Mouse (Mus musculus) MEL (cell line): ENCODE data around the gene Spata1.

Experiments used
- CHD2 ChIP-seq: IDR thresholded peaks from 2 replicates; pipeline ENCODE4 v1.6.1; 2011; ENCODE audit warnings: low read length, improper control_type of control experiment
- CTCF ChIP-seq, 3 experiments: IDR thresholded peaks in 2 of 3; conservative IDR thresholded peaks in 1 of 3; 2 replicates each; pipeline ENCODE4 v1.5.1; 2011 to 2012; ENCODE audit warnings: low read length in 3 of 3, low read depth in 2 of 3, mild to moderate bottlenecking in 2 of 3, improper control_type of control experiment in 1 of 3, inconsistent platforms in 1 of 3, mixed read lengths in 1 of 3, moderate library complexity in 1 of 3; ENCODE audit not compliant: control insufficient read depth in 1 of 3, insufficient read depth in 1 of 3, poor library complexity in 1 of 3, severe bottlenecking in 1 of 3
- EP300 ChIP-seq, 2 experiments: IDR thresholded peaks; 2 replicates each; pipeline ENCODE4 v1.6.1; 2011; ENCODE audit warnings: improper control_type of control experiment in 2 of 2, low read length in 2 of 2, low read depth in 1 of 2, mild to moderate bottlenecking in 1 of 2
- GATA1 ChIP-seq: IDR thresholded peaks from 2 replicates; pipeline ENCODE4 v1.6.1; 2011; ENCODE audit warnings: low read depth, low read length, improper control_type of control experiment
- USF1 ChIP-seq: IDR thresholded peaks from 2 replicates; pipeline ENCODE4 v1.6.1; 2014; ENCODE audit warnings: low read depth, mild to moderate bottlenecking, inconsistent platforms, low read length, improper control_type of control experiment, moderate library complexity

GRCm38 (mm10) chr3:146423710-146424109 is 75.8 kb downstream of the Spata1 start:
- no peak for TF ChIP-seq CHD2
- peak; percentile 47 to 66 (median 52); a peak in 5 of 6 replicates for TF ChIP-seq CTCF (IDR thresholded peaks at IDR 0.05 in 2 of 3, conservative IDR thresholded peaks at IDR 0.05 in 1 of 3; ENCODE audit: control insufficient read depth in 1 of 3, insufficient read depth in 1 of 3, low read depth in 2 of 3, low read length in 3 of 3, poor library complexity in 1 of 3, severe bottlenecking in 1 of 3)
- TF ChIP-seq GATA1: no peak
- TF ChIP-seq USF1: no peak
- no peak for TF ChIP-seq EP300 (IDR thresholded peaks at IDR 0.05; ENCODE audit: low read depth in 1 of 2, low read length in 2 of 2)
